Mouse (Mus musculus) thymus, adult 2 months (tissue): ENCODE results near the gene Utf1.

ENCODE experiments used
- CTCF ChIP-seq: fragments of 200-500 bp; IDR thresholded peaks from 2 replicates; pipeline ENCODE4 v1.5.1; 2012; ENCODE audit warnings: mild to moderate bottlenecking, control low read depth, low read length, moderate library complexity, borderline replicate concordance; ENCODE audit not compliant: control insufficient read depth, poor library complexity, insufficient read depth; ENCODE audit errors: extremely low read depth
- POLR2A ChIP-seq: fragments of 200-500 bp; IDR thresholded peaks from 2 replicates; pipeline ENCODE4 v1.6.1; 2012; ENCODE audit warnings: mild to moderate bottlenecking, low read length, control low read depth, moderate library complexity; ENCODE audit not compliant: control insufficient read depth, poor library complexity, insufficient read depth; ENCODE audit errors: extremely low read depth

DNA sequence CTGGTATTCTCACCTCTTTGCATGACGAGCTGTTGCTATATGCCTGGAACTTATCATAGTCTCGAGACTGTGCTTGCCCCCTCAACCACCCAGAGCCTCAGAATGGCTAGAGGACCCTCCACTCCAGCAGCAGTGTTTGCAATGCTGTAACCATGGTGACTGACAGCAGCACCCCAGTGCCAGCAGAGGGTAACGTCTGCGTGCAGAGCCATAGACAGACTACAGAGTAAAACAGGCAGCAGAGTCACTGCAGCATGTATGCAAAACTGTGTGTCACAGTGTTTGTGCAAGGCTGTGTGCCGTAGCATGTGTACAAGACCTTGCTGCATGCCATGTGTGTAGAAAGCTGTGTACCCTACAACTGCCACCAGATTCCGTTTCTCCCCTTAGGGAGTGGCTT lies 34.1 kb upstream of the Utf1 start:
- TF ChIP-seq CTCF (no peak), POLR2A (no peak)
